Mouse (Mus musculus): Measurements from ENCODE around the gene Crb1. TPM values are rescaled to one million over a fixed set of nuclear protein-coding genes. Genes with fewer than 3 reads are reported as not detected.

Gene Crb1
- polyA plus RNA-seq, 1 experiment from 2014 or later: 1.1 TPM

Other genes starting within 250 kb of the Crb1 start
- 9.8 and 11.7 TPM in 2 replicates for gene Zbtb41, start 45.2 kb upstream of the Crb1 start, polyA plus RNA-seq (2015; fragmentation: Nextera tagmentation; extraction: Ambion mirVana)
- 3.2 and 4.1 TPM in 2 replicates for gene Aspm, start 77.7 kb upstream of the Crb1 start, polyA plus RNA-seq (2015; fragmentation: Nextera tagmentation; extraction: Ambion mirVana)
- gene F13b, start 124.6 kb upstream of the Crb1 start, polyA plus RNA-seq (2015; fragmentation: Nextera tagmentation; extraction: Ambion mirVana): not detected in 2 replicates
- gene Cfhr1, start 183.2 kb upstream of the Crb1 start, polyA plus RNA-seq (2015; fragmentation: Nextera tagmentation; extraction: Ambion mirVana): not detected in 2 replicates

Data from neural tube, embryonic 13.5 days (tissue).